Comparison of ENCODE assay signal across 19 mouse cellular contexts in the genomic region with DNA sequence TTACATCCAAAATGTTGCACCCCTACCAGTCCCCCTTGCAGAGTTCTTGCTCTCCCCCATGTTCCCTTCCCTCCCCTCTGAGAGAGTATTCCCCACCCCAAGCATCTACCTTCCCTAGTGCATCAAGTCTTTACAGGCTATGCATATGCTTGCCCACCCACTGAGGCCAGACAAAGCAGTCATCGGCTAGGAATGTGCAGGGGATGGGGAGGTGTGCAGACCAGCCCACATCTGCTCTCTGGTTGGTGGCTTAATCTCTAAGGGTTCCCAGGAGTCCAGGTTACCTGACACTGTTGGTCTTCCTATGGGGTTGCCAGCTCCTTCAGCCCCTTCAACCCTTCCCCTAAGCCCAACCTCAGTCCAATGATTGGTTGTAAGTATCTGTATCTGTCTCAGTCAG.
A peak's percentile ranks its signal among the peaks of the same experiment; 100 is the strongest.
DNase-seq lines count a peak whose midpoint lies in the region; ATAC-seq and TF ChIP-seq lines count a peak whose summit lies in the region.
"Had no signal": no experiment of that assay in that cellular context is flagged by ENCODE, and none has a peak within 500 bp of the region (broad histone marks: within the 10 kb centered on the region; RNA-seq: fewer than 3 reads in every experiment).

No protein-coding gene starts in this region.

- H3K27ac ChIP-seq in embryonic facial prominence, embryonic 11.5 days (replicated peaks; ENCODE audit: low read depth, low read length) = no peak overlapping the region
- no peak overlapping the region for H3K27ac ChIP-seq in embryonic facial prominence, embryonic 10.5 days (replicated peaks)
- no peak overlapping the region for H3K27ac ChIP-seq in limb, embryonic 11.5 days (replicated peaks; ENCODE audit: low read depth, low read length)
- no peak overlapping the region for H3K27ac ChIP-seq in limb, embryonic 10.5 days
- H3K27ac ChIP-seq in ES-Bruce4 (ENCODE audit: insufficient read depth, low read length) = no peak overlapping the region
- no peak overlapping the region for H3K27ac ChIP-seq in embryonic facial prominence, embryonic 14.5 days (replicated peaks; ENCODE audit: low read depth, low read length)
- no peak overlapping the region for H3K27ac ChIP-seq in intestine, postnatal 0 days (ENCODE audit: low read depth, low read length)
- H3K27ac ChIP-seq: heart, embryonic 15.5 days; liver, embryonic 12.5 days; lung, embryonic 15.5 days had no signal

- H3K4me2 ChIP-seq in embryonic facial prominence, embryonic 11.5 days (ENCODE audit: low read depth, low read length) = no peak overlapping the region
- H3K4me2 ChIP-seq in limb, embryonic 11.5 days (ENCODE audit: low read depth, severe bottlenecking) = no peak overlapping the region
- H3K4me2 ChIP-seq in embryonic facial prominence, embryonic 14.5 days (ENCODE audit: low read depth, low read length) = no peak overlapping the region
- H3K4me2 ChIP-seq in intestine, postnatal 0 days (replicated peaks; ENCODE audit: low read depth) = no peak overlapping the region
- H3K4me2 ChIP-seq: heart, embryonic 15.5 days; liver, embryonic 12.5 days; lung, embryonic 15.5 days had no signal

- no peaks in the 10 kb centered on the region for H3K27me3 ChIP-seq in embryonic facial prominence, embryonic 11.5 days (ENCODE audit: control insufficient read depth, insufficient read depth, low read length)
- no peaks in the 10 kb centered on the region for H3K27me3 ChIP-seq in embryonic facial prominence, embryonic 10.5 days (replicated peaks; ENCODE audit: low read depth, poor library complexity, severe bottlenecking)
- H3K27me3 ChIP-seq in limb, embryonic 11.5 days (ENCODE audit: control insufficient read depth, insufficient read depth, low read length) = no peaks in the 10 kb centered on the region
- no peaks in the 10 kb centered on the region for H3K27me3 ChIP-seq in limb, embryonic 10.5 days (ENCODE audit: low read depth, poor library complexity, severe bottlenecking)
- no peaks in the 10 kb centered on the region for H3K27me3 ChIP-seq in ES-Bruce4 (ENCODE audit: control insufficient read depth, insufficient read depth, low read length, poor library complexity, severe bottlenecking)
- no peaks in the 10 kb centered on the region for H3K27me3 ChIP-seq in embryonic facial prominence, embryonic 14.5 days (replicated peaks; ENCODE audit: control insufficient read depth, insufficient read depth, low read length)
- no peaks in the 10 kb centered on the region for H3K27me3 ChIP-seq in intestine, postnatal 0 days (replicated peaks; ENCODE audit: control insufficient read depth, insufficient read depth, low read length)
- H3K27me3 ChIP-seq: heart, embryonic 15.5 days; liver, embryonic 12.5 days; lung, embryonic 15.5 days had no signal

- 41% methylated on average over 1 of the region's 1 CpGs for WGBS in embryonic facial prominence, embryonic 11.5 days
- WGBS in embryonic facial prominence, embryonic 10.5 days = 21% methylated on average over 1 of the region's 1 CpGs
- WGBS in limb, embryonic 11.5 days = 24% methylated on average over 1 of the region's 1 CpGs
- 31% methylated on average over 1 of the region's 1 CpGs for WGBS in limb, embryonic 10.5 days
- WGBS in embryonic facial prominence, embryonic 14.5 days = 26% methylated on average over 1 of the region's 1 CpGs
- WGBS in intestine, postnatal 0 days = 40% methylated on average over 1 of the region's 1 CpGs

- DNase-seq in embryonic facial prominence, embryonic 11.5 days (ENCODE audit: low spot score) = no peak
- no peak for DNase-seq in embryonic facial prominence, embryonic 10.5 days (ENCODE audit: low spot score)
- DNase-seq in limb, embryonic 11.5 days (ENCODE audit: low spot score) = no peak
- no peak for DNase-seq in limb, embryonic 10.5 days (ENCODE audit: low spot score)
- no peak for DNase-seq in embryonic facial prominence, embryonic 14.5 days (ENCODE audit: low spot score)
- no peak for DNase-seq in urinary bladder, postnatal 25 days (ENCODE audit: low spot score)
- DNase-seq: adrenal gland, adult 8-10 months; cerebellum, adult 18-20 months; cerebellum, postnatal 36 days; heart, adult 11 months; layer of hippocampus, postnatal 36 days; retina, postnatal 1 day; thymus, postnatal 36 days had no signal

- TF ChIP-seq CTCF in ES-Bruce4 (IDR thresholded peaks at IDR 0.05; ENCODE audit: low read depth, low read length) = no peak
- no peak for TF ChIP-seq CTCF in intestine, postnatal 0 days (IDR thresholded peaks at IDR 0.05; ENCODE audit: low read depth)

- H3K9ac ChIP-seq in embryonic facial prominence, embryonic 11.5 days (replicated peaks; ENCODE audit: low read length) = no peak overlapping the region
- H3K9ac ChIP-seq in limb, embryonic 11.5 days (ENCODE audit: low read length) = no peak overlapping the region
- H3K9ac ChIP-seq in ES-Bruce4 (ENCODE audit: low read depth, poor library complexity, severe bottlenecking) = no peak overlapping the region
- no peak overlapping the region for H3K9ac ChIP-seq in embryonic facial prominence, embryonic 14.5 days (ENCODE audit: low read depth, low read length)
- no peak overlapping the region for H3K9ac ChIP-seq in intestine, postnatal 0 days (ENCODE audit: low read depth, low read length)
- H3K9ac ChIP-seq: heart, embryonic 15.5 days; liver, embryonic 12.5 days; lung, embryonic 15.5 days had no signal

- TF ChIP-seq POLR2A in ES-Bruce4 (IDR thresholded peaks at IDR 0.05; ENCODE audit: insufficient read depth, low read length) = no peak

- peak; percentile 87 for TF ChIP-seq EP300 in ES-Bruce4 (IDR thresholded peaks at IDR 0.05; ENCODE audit: insufficient read depth, low read depth, low read length)

- H3K4me3 ChIP-seq in embryonic facial prominence, embryonic 11.5 days (ENCODE audit: low read depth, low read length) = no peak overlapping the region
- H3K4me3 ChIP-seq in embryonic facial prominence, embryonic 10.5 days = no peak overlapping the region
- H3K4me3 ChIP-seq in limb, embryonic 11.5 days (ENCODE audit: low read depth, low read length) = no peak overlapping the region
- H3K4me3 ChIP-seq in limb, embryonic 10.5 days = no peak overlapping the region
- H3K4me3 ChIP-seq in ES-Bruce4 (ENCODE audit: low read depth, low read length) = no peak overlapping the region
- H3K4me3 ChIP-seq in embryonic facial prominence, embryonic 14.5 days (ENCODE audit: low read depth, low read length) = no peak overlapping the region
- no peak overlapping the region for H3K4me3 ChIP-seq in intestine, postnatal 0 days (ENCODE audit: low read depth, low read length)
- H3K4me3 ChIP-seq: heart, embryonic 15.5 days; liver, embryonic 12.5 days; lung, embryonic 15.5 days had no signal

- 0 out of 2 replicates have a peak, but pooled peaks have one; percentile 29 for ATAC-seq in embryonic facial prominence, embryonic 11.5 days (replicated peaks; ENCODE audit: insufficient number of reproducible peaks, low FRiP score, low TSS enrichment, low read depth)
- peak; percentile 68 for ATAC-seq in limb, embryonic 11.5 days (ENCODE audit: insufficient number of reproducible peaks, low FRiP score, low TSS enrichment, low read depth)
- 0 out of 2 replicates have a peak, but pooled peaks have one; percentile 55 for ATAC-seq in embryonic facial prominence, embryonic 14.5 days (ENCODE audit: low read depth)
- no peak for ATAC-seq in intestine, postnatal 0 days
- ATAC-seq: intestine, embryonic 16.5 days; liver, embryonic 12.5 days had no signal

- H3K36me3 ChIP-seq in embryonic facial prominence, embryonic 11.5 days (replicated peaks; ENCODE audit: control insufficient read depth, insufficient read depth, low read depth, low read length) = no peaks in the 10 kb centered on the region
- H3K36me3 ChIP-seq in embryonic facial prominence, embryonic 10.5 days (replicated peaks) = no peaks in the 10 kb centered on the region
- no peaks in the 10 kb centered on the region for H3K36me3 ChIP-seq in limb, embryonic 11.5 days (ENCODE audit: control insufficient read depth, insufficient read depth, low read length)
- no peaks in the 10 kb centered on the region for H3K36me3 ChIP-seq in limb, embryonic 10.5 days
- no peaks in the 10 kb centered on the region for H3K36me3 ChIP-seq in ES-Bruce4 (ENCODE audit: control insufficient read depth, insufficient read depth, low read length, poor library complexity, severe bottlenecking)
- H3K36me3 ChIP-seq in embryonic facial prominence, embryonic 14.5 days (ENCODE audit: control insufficient read depth, insufficient read depth, low read length) = no peaks in the 10 kb centered on the region
- no peaks in the 10 kb centered on the region for H3K36me3 ChIP-seq in intestine, postnatal 0 days (ENCODE audit: control insufficient read depth, insufficient read depth)
- H3K36me3 ChIP-seq: heart, embryonic 15.5 days; liver, embryonic 12.5 days; lung, embryonic 15.5 days had no signal

- H3K9me3 ChIP-seq in embryonic facial prominence, embryonic 11.5 days (replicated peaks; ENCODE audit: control insufficient read depth, low read length) = no peaks in the 10 kb centered on the region
- H3K9me3 ChIP-seq in embryonic facial prominence, embryonic 10.5 days = no peaks in the 10 kb centered on the region
- H3K9me3 ChIP-seq in limb, embryonic 11.5 days (ENCODE audit: control insufficient read depth, low read length) = no peaks in the 10 kb centered on the region
- H3K9me3 ChIP-seq in limb, embryonic 10.5 days (replicated peaks) = no peaks in the 10 kb centered on the region
- no peaks in the 10 kb centered on the region for H3K9me3 ChIP-seq in ES-Bruce4 (replicated peaks; ENCODE audit: control insufficient read depth, insufficient read depth, low read length, poor library complexity, severe bottlenecking)
- H3K9me3 ChIP-seq in embryonic facial prominence, embryonic 14.5 days (ENCODE audit: control insufficient read depth, low read length) = no peaks in the 10 kb centered on the region
- H3K9me3 ChIP-seq in intestine, postnatal 0 days (ENCODE audit: control insufficient read depth) = no peaks in the 10 kb centered on the region
- H3K9me3 ChIP-seq: heart, embryonic 15.5 days; liver, embryonic 12.5 days; lung, embryonic 15.5 days had no signal

- no peaks in the 10 kb centered on the region for H3K4me1 ChIP-seq in embryonic facial prominence, embryonic 11.5 days (ENCODE audit: control insufficient read depth, insufficient read depth, low read length)
- no peaks in the 10 kb centered on the region; the same call in 1 of the 2 replicates for H3K4me1 ChIP-seq in embryonic facial prominence, embryonic 10.5 days
- H3K4me1 ChIP-seq in limb, embryonic 11.5 days (ENCODE audit: control insufficient read depth, insufficient read depth, low read length) = no peaks in the 10 kb centered on the region
- 0 out of 2 replicates have a peak, but pooled peaks cover 3% of the 10 kb centered on the region for H3K4me1 ChIP-seq in limb, embryonic 10.5 days
- H3K4me1 ChIP-seq in ES-Bruce4 (ENCODE audit: control insufficient read depth, insufficient read depth, low read length) = no peaks in the 10 kb centered on the region
- no peaks in the 10 kb centered on the region for H3K4me1 ChIP-seq in embryonic facial prominence, embryonic 14.5 days (ENCODE audit: control insufficient read depth, insufficient read depth, low read length)
- H3K4me1 ChIP-seq in intestine, postnatal 0 days (replicated peaks; ENCODE audit: control insufficient read depth, insufficient read depth, low read length) = no peaks in the 10 kb centered on the region
- H3K4me1 ChIP-seq: heart, embryonic 15.5 days; liver, embryonic 12.5 days; lung, embryonic 15.5 days had no signal
